Mouse (Mus musculus): ENCODE measurements at regions not wholly inside any gene's neighbourhood (a gene's known extent, or its start where the extent isn't known, plus 50 kb on each side); places are given as distances from the start of the nearest gene placed in this dataset.

DNA sequence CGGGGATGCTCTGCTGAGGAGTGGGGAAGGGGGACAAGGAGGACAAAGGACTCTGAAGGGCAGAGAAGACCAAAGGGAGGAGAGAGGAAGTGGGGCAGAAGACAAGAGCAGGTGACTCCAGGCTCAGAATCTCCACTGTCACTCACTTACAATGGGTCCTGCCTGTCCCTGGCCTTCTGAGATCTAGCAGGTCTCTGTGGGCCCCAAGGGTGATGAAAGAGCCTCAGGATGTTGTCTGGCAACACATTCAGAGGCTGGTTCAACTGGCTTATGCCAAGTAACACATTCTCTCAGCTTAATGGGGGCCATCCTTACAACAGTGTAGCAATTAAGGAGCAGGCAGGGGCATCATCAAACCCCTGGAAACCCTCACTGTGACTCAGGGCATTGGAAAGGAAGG, 152.1 kb upstream of the Myocd start:
- TF ChIP-seq CTCF (IDR thresholded peaks at IDR 0.05; ENCODE audit: control insufficient read depth, insufficient read depth, insufficient read length): no peak
- TF ChIP-seq MYOG (IDR thresholded peaks at IDR 0.05; ENCODE audit: control insufficient read depth, extremely low read depth, insufficient read length): no peak
- no peak for TF ChIP-seq CEBPB (IDR thresholded peaks at IDR 0.05; ENCODE audit: low read depth)
- no peak for TF ChIP-seq USF1 (IDR thresholded peaks at IDR 0.05; ENCODE audit: low read depth)
- no peak for TF ChIP-seq MYOD1 (IDR thresholded peaks at IDR 0.05; ENCODE audit: control insufficient read depth, insufficient read length, low read depth)
- TF ChIP-seq MAX (IDR thresholded peaks at IDR 0.05): no peak
- no peak for TF ChIP-seq FOSL1 (IDR thresholded peaks at IDR 0.05; ENCODE audit: insufficient read depth, low read length, poor library complexity, severe bottlenecking)

All from C2C12 (cell line).